Mouse (Mus musculus) small intestine, adult 2 months (tissue): ENCODE results near the gene Gm49354.

Experiments used
- CTCF ChIP-seq: fragments of 200-500 bp; IDR thresholded peaks from 2 replicates; pipeline ENCODE4 v1.5.1; 2012; ENCODE audit warnings: low read depth, mild to moderate bottlenecking, control low read depth, inconsistent platforms, low read length, moderate library complexity, mixed read lengths; ENCODE audit not compliant: insufficient replicate concordance, insufficient read length; ENCODE audit errors: extremely low read depth
- POLR2A ChIP-seq: fragments of 200-500 bp; IDR thresholded peaks from 2 replicates; pipeline ENCODE4 v1.6.1; 2012; ENCODE audit warnings: low read depth, mild to moderate bottlenecking, control low read depth, inconsistent platforms, low read length, moderate library complexity

DNA sequence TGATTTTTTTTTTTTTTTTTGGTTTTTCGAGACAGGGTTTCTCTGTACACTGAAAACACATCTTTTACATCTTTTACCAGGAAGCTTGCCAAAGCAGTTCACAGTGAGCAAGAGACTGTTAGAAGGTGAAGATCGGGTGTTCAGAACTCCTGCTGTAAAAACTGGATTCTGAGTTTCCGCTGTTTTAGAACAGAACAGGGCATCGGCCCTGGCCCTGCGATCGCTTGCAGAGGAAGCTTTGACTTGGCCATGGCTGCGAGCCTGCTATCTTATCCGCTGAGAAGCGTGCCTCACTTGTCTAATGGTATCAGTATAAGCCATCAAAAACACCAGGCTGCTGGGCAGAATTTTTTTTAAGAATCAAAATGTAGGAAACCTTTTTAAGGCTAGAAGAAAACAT, 11.2 kb downstream of the Gm49354 start:
- TF ChIP-seq CTCF, result no peak
- TF ChIP-seq POLR2A, result no peak
